Mouse (Mus musculus) erythroblast, embryonic 14.5 days (primary cell): ENCODE results near the gene 6330409D20Rik.

Experiments
- GATA1 ChIP-seq: IDR thresholded peaks from 2 replicates; pipeline ENCODE4 v1.6.1; 2012; ENCODE audit warnings: low read length, inconsistent platforms, mixed read lengths
- TAL1 ChIP-seq: IDR thresholded peaks from 3 replicates; pipeline ENCODE4 v1.6.1; 2012; ENCODE audit warnings: low read length, inconsistent platforms, mixed read lengths

DNA sequence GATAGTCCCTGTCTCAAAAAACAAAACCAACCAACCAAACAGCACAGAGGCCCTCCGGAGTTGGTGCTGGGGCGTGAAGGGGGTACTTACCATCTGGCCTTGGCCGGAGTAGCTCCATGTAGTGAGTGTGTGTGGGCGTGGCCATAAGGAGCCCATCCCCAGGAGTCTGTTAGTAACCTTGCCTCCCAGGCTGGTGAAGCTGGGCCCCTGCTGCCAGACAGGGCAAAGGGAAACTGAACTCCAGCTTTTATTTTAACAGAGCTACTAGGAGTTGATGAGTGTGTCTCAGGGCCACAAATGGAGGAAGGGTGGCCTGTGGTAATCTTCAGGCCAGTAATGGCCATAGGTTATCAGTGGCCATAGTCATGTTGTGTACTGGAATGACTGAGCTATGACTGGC, 6.3 kb downstream of the 6330409D20Rik start:
- no peak for TF ChIP-seq TAL1
- no peak for TF ChIP-seq GATA1
